Mouse (Mus musculus) small intestine, adult 2 months (tissue): Measurements from ENCODE around the gene Trp53. TPM values are rescaled to one million over a fixed set of nuclear protein-coding genes. Genes with fewer than 3 reads are reported as not detected.
"Not testable (repeated sequence)": the region's sequence is repeated elsewhere in the genome, so short reads cannot be mapped to it uniquely, and the experiment has no call there.

Experiments used
- H3K27ac ChIP-seq: fragments of 200-500 bp; 2 replicates; pipeline ENCODE4 v1.5.1; 2012; ENCODE audit warnings: low read depth, low read length, control low read depth, inconsistent platforms; ENCODE audit not compliant: insufficient read depth
- H3K27me3 ChIP-seq: fragments of 200-500 bp; 2 replicates; pipeline ENCODE4 v1.6.1; 2012; ENCODE audit warnings: mild to moderate bottlenecking, moderate library complexity, low read length, inconsistent platforms; ENCODE audit not compliant: control insufficient read depth, insufficient read depth
- H3K36me3 ChIP-seq: fragments of 200-500 bp; 2 replicates; pipeline ENCODE4 v1.6.1; 2012; ENCODE audit warnings: mild to moderate bottlenecking, low read length, control low read depth, inconsistent platforms; ENCODE audit not compliant: control insufficient read depth, insufficient read depth
- H3K4me1 ChIP-seq: fragments of 200-500 bp; 2 replicates; pipeline ENCODE4 v1.6.1; 2012; ENCODE audit warnings: low read length, inconsistent platforms, mixed read lengths; ENCODE audit not compliant: control insufficient read depth, insufficient read depth, insufficient read length
- H3K4me3 ChIP-seq: fragments of 200-500 bp; 2 replicates; pipeline ENCODE4 v1.5.1; 2012; ENCODE audit warnings: low read depth, mild to moderate bottlenecking, control low read depth, inconsistent platforms, low read length, moderate library complexity
- CTCF ChIP-seq: fragments of 200-500 bp; IDR thresholded peaks from 2 replicates; pipeline ENCODE4 v1.5.1; 2012; ENCODE audit warnings: low read depth, mild to moderate bottlenecking, control low read depth, inconsistent platforms, low read length, moderate library complexity, mixed read lengths; ENCODE audit not compliant: insufficient replicate concordance, insufficient read length; ENCODE audit errors: extremely low read depth
- POLR2A ChIP-seq: fragments of 200-500 bp; IDR thresholded peaks from 2 replicates; pipeline ENCODE4 v1.6.1; 2012; ENCODE audit warnings: low read depth, mild to moderate bottlenecking, control low read depth, inconsistent platforms, low read length, moderate library complexity
- WGBS: fragments of 180-500 bp; shearing (Covaris S2); methylation state at CpG from one replicate; pipeline ENCODE4 v1.1.7; 2018; 5-methylcytosine and 5-hydroxymethylcytosine counted together
- polyA plus RNA-seq: library from polyadenylated mRNA; depleted of rRNA; stranded (reverse); fragments of >200 nt; gene quantifications from 2 replicates; pipeline ENCODE4 v1.2.3, GENCODE M21; 2012

Trp53 gene
- polyA plus RNA-seq, 1 experiment, result 57.1 TPM

DNA sequence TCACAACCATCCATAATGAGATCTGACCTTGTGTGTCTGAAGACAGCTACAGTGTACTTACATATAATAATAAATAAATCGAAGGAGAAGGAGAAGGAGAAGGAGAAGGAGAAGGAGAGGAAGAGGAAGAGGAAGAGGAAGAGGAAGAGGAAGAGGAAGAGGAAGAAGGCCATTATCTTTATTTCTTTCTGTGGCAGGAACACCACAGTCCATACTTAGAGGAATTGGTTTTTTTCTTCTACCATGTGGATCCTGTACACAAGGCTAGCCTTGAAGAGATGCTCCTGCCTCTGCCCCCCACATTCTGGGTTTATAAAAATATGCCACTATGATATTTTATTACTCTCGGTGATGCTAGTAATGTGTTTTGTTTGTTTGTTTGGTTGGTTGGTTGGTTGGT lies 26.7 kb downstream of the Trp53 start:
- Histone ChIP-seq H3K27ac (no peak overlapping the region), H3K27me3 (peaks cover 12% of the 10 kb centered on the region), H3K4me3 (no peak overlapping the region), H3K36me3 (no peaks in the 10 kb centered on the region), H3K4me1 (peaks cover 11% of the 10 kb centered on the region)
- 81% methylated on average over 2 of the region's 2 CpGs for WGBS
- TF ChIP-seq POLR2A, result no peak
- no peak for TF ChIP-seq CTCF

DNA sequence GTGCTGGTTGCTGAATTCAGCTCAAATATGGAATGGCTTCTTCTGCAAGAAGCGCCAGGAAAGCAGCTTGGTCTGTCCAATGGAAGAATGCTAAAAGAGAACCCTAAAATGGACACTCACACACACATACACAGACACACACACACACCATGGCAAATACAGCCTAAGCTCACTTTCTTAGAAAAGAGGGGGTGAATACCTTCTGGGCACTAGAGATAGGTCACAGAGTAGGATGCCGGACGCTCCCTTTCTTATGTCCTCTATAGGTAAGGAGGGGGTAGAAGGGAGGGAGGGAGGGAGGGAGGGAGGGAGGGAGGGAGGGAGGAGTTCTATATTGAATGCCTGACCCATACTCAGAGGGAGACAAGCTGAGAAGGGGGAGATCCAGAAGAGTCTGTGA lies 28.4 kb downstream of the Trp53 start:
- peaks cover 11% of the 10 kb centered on the region for H3K4me1 ChIP-seq
- H3K27ac ChIP-seq, result no peak overlapping the region
- H3K27me3 ChIP-seq, result peaks cover 12% of the 10 kb centered on the region
- 81% methylated on average over 3 of the region's 3 CpGs for WGBS
- no peak for TF ChIP-seq POLR2A
- no peak for TF ChIP-seq CTCF
- H3K4me3 ChIP-seq, result no peak overlapping the region
- H3K36me3 ChIP-seq, result no peaks in the 10 kb centered on the region

DNA sequence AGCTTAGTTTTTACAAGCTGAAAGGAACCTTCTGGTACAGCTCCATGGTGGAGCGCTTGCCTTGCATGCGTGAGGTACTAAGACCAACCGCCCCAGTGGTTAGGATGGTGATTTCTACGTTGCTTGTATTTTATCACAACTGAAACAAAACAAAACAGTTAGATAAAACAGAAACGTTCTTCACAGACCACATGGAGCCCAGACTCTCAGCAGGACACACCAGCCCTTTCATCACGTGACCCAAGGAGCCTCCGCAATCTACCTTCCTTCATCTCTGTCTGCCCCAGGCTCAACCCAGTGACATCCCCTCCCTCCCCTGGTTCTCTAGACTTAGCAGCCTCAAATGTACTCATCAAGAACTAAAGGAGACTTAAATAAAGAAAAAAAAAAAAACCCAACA lies 29.3 kb downstream of the Trp53 start:
- 63% methylated on average over 7 of the region's 7 CpGs for WGBS
- H3K27me3 ChIP-seq, result peaks cover 10% of the 10 kb centered on the region
- H3K36me3 ChIP-seq, result no peaks in the 10 kb centered on the region
- H3K27ac ChIP-seq, result no peak overlapping the region
- TF ChIP-seq CTCF, result no peak
- no peak for TF ChIP-seq POLR2A
- H3K4me1 ChIP-seq, result peaks cover 11% of the 10 kb centered on the region
- no peak overlapping the region for H3K4me3 ChIP-seq

DNA sequence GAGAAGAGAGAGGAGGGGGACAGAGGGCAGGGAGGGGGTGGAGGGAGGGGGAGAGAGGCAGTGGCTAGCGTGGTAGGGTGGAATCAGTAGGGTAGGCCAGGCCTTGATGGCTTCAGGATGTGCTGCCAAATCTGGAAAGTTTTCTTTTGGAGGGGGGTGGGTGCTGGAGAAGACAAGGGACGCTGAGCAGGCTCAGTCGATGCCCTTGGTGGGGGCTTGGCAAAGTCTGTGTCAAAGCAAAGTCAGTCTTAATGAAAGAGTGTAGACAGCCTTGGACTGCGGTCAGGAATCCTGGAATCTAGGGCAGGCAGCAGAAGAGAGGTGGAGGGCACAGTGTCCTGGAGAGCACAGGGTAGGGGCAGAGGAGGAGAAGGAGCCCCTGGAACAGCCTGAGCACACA lies 30.7 kb downstream of the Trp53 start:
- 60% methylated on average over 4 of the region's 4 CpGs for WGBS
- H3K27ac ChIP-seq, result no peak overlapping the region
- no peaks in the 10 kb centered on the region; the same call in 1 of the 2 replicates for H3K27me3 ChIP-seq
- peaks cover 5% of the 10 kb centered on the region; the same call in 1 of the 2 replicates for H3K4me1 ChIP-seq
- no peak overlapping the region for H3K4me3 ChIP-seq
- H3K36me3 ChIP-seq, result no peaks in the 10 kb centered on the region
- TF ChIP-seq POLR2A (no peak), CTCF (no peak)

DNA sequence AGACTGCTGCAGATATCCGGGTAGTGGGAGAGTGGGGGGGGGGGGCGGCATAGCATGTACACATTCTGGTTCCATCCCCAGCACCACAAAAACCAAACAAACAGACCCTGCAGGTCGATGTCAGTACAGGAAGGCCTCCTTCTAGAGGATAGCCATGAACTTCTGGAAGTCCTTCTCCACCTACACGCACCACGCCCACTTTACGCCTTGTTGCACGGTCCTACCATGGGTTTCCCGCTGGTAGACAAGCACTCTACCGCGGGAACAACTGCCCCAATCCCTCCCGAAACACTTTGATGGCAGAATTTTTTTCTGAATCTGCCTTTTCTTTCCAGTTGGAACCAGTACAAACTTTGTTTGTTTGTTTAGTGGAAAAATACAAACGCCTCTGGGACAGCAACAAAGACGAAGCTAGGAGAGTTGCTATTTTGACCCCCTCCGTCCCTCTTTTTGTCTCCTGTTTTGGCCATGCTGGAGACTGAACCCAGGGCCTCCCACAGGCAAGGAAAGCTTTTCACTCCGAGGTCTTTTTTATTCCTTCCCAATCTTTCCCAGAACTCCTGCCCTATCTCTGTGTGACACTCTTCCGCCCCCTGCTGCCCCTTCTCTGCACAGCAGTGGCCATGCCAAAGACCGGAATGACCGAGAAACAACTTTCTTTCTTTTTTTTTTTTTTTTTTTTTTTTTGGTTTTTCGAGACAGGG lies 33.5 kb downstream of the Trp53 start:
- Histone ChIP-seq H3K4me1 (no peaks in the 10 kb centered on the region), H3K27ac (no peak overlapping the region), H3K4me3 (peak overlapping the region; percentile 22), H3K27me3 (no peaks in the 10 kb centered on the region), H3K36me3 (no peaks in the 10 kb centered on the region)
- 6% methylated on average over 19 of the region's 19 CpGs for WGBS
- TF ChIP-seq CTCF (peak; percentile 84), POLR2A (no peak)

DNA sequence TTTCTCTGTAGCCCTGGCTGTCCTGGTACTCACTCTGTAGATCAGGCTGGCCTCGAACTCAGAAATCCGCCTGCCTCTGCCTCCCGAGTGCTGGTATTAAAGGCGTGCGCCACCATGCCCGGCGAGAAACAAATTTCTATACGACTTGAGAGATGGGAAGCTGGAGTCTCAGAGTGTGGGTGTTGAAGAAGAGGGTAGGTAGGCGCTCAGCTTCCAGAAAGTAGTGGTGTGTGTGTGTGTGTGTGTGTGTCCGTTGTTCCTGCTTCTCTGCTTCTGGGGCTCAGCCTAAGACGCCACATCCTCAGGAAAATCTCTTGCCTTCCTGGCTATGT lies 34.1 kb downstream of the Trp53 start:
- H3K4me1 ChIP-seq, H3K36me3 ChIP-seq, H3K4me3 ChIP-seq, H3K27me3 ChIP-seq, H3K27ac ChIP-seq: not testable (repeated sequence)
- WGBS, result 45% methylated on average over 11 of the region's 11 CpGs

DNA sequence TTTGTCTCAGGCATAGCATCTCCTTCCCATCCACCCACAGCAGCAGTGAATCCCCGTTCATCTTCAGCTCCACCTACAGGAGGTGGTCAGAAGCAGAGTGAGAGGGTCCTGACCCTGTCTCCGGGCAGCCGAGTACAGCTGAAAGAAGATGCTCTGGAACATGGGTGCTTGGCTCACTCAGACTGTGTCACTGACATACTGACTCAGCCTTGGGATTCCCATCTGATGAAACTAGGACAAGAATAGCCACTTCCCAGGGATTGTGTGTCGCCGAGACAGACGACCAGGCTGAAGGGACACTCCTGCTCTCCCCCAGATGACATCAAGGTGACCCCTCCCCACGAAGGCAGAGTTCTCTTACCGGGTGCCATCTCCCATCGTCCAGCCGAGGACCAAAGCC lies 36.6 kb downstream of the Trp53 start:
- TF ChIP-seq CTCF (no peak), POLR2A (no peak)
- 51% methylated on average over 10 of the region's 10 CpGs for WGBS
- H3K27me3 ChIP-seq, result no peaks in the 10 kb centered on the region

More for the DNA sequence above, 36.6 kb downstream of the Trp53 start:
- Histone ChIP-seq H3K27ac (no peak overlapping the region), H3K4me1 (peaks cover 10% of the 10 kb centered on the region; the same call in 1 of the 2 replicates), H3K36me3 (no peaks in the 10 kb centered on the region), H3K4me3 (no peak overlapping the region)
